Mouse (Mus musculus): ENCODE measurements around the gene Camk1. TPM values are rescaled to one million over a fixed set of nuclear protein-coding genes. Genes with fewer than 3 reads are reported as not detected.

The Camk1 gene
- polyA plus RNA-seq, 1 experiment from 2014 or later: 110 TPM

DNA sequence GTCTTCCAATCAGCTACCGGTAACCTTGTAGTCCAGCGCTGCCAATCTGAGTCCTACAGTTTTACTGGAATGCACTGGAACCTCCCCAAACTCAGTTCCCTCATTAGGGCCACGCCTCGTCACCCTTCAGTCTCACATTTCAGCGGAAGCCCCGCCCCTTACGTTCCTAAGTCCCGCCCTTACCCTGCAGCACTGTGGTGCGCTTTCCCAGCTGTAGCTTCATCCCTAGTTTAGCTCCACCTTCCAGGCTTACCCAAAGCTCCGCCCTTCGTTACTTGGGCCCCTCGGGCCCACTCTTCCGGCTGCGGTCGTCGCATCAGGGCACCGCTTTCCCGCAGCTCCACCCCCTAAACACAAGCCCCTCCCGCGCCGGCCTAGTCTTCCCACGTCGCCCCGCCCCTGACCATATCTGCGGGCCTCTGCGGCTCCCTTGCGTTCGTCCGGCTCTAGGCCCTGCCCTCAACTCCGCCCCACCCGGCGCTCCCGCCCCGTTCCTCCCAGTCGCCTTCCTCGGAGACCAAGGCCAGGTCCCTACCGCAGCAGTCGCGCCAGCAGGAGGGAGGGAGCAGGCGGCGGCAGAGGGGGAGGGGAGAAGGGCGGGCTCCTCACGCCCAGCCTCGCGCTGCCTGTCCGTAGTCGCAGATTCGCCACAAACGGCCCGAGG lies 37.3 kb downstream of the Camk1 start:
- H3K27me3 ChIP-seq: peaks cover 3% of the 10 kb centered on the region; the same call in 1 of the 2 replicates
- H3K9ac ChIP-seq: peak overlapping the region; percentile 98
- H3K4me3 ChIP-seq: peak overlapping the region; percentile 100
- H3K4me1 ChIP-seq (replicated peaks): peaks cover 33% of the 10 kb centered on the region
- peaks cover 15% of the 10 kb centered on the region for H3K36me3 ChIP-seq
- H3K27ac ChIP-seq: peak overlapping the region; percentile 99
- no peaks in the 10 kb centered on the region for H3K9me3 ChIP-seq (replicated peaks)
- under 1% methylated on average over 50 of the region's 50 CpGs for WGBS
- peak overlapping the region; percentile 97 for H3K4me2 ChIP-seq
- ATAC-seq (replicated peaks; ENCODE audit: insufficient number of reproducible peaks, insufficient read depth, low FRiP score, low read depth): peak; percentile 98

DNA sequence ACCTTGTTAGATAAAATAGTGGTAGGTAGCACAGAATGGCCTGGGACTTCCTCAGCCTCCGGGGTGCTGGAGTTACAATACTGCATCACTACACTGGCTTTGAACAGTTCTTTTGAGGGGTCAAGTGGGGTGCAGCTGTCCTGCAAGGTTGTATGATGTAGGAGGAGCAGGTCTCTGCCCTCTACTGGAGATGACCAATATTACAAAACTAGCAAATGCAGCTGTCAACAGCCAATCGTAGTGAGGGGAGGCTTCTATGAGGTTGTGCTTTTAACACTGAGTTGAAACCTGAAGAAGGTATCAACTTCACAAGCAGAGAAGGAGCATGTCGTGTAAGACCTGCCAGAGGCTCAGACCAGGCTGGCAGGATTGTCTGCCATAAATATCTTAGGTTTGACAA lies 41.5 kb downstream of the Camk1 start:
- no peak overlapping the region for H3K4me3 ChIP-seq
- no peak overlapping the region for H3K9ac ChIP-seq
- no peaks in the 10 kb centered on the region for H3K9me3 ChIP-seq (replicated peaks)
- WGBS: 20% methylated on average over 3 of the region's 3 CpGs
- no peak overlapping the region for H3K27ac ChIP-seq
- no peaks in the 10 kb centered on the region for H3K36me3 ChIP-seq
- no peak overlapping the region for H3K4me2 ChIP-seq
- H3K4me1 ChIP-seq (replicated peaks): 0 out of 2 replicates have a peak, but pooled peaks cover 9% of the 10 kb centered on the region
- no peak for ATAC-seq (replicated peaks; ENCODE audit: insufficient number of reproducible peaks, insufficient read depth, low FRiP score, low read depth)
- H3K27me3 ChIP-seq: peaks cover 3% of the 10 kb centered on the region; the same call in 1 of the 2 replicates

DNA sequence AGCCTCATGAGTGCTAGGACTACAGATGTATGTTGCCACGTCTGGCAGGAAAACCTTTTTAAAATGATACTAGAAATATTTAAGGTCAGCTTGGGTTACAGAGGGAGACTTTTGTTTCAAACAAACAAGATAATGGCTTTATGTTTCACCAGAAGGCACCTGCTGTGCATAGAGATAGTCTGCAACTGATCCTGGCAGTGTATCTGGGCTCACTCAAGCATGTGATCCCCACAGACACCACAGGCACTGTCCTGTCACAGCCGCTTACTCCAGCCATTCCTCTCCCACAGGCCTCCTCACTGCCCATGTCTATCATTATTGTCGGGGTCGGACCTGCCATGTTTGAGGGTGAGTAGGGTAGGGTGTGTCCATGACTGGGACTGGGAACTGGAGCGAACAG lies 42.4 kb downstream of the Camk1 start:
- Histone ChIP-seq H3K9ac (no peak overlapping the region), H3K4me1 (replicated peaks) (0 out of 2 replicates have a peak, but pooled peaks cover 9% of the 10 kb centered on the region), H3K27me3 (peaks cover 3% of the 10 kb centered on the region; the same call in 1 of the 2 replicates), H3K36me3 (no peaks in the 10 kb centered on the region), H3K4me3 (no peak overlapping the region), H3K4me2 (no peak overlapping the region), H3K27ac (no peak overlapping the region), H3K9me3 (replicated peaks) (no peaks in the 10 kb centered on the region)
- WGBS: 80% methylated on average over 5 of the region's 5 CpGs
- ATAC-seq (replicated peaks; ENCODE audit: insufficient number of reproducible peaks, insufficient read depth, low FRiP score, low read depth): no peak

- no peaks in the 10 kb centered on the region for H3K27me3 ChIP-seq
- no peak overlapping the region for H3K4me3 ChIP-seq
- H3K9ac ChIP-seq: no peak overlapping the region
- ATAC-seq (replicated peaks; ENCODE audit: insufficient number of reproducible peaks, insufficient read depth, low FRiP score, low read depth): no peak
- 54% methylated on average over 4 of the region's 4 CpGs for whole genome bisulfite sequencing
- H3K4me1 ChIP-seq (replicated peaks): no peaks in the 10 kb centered on the region
- H3K9me3 ChIP-seq (replicated peaks): no peaks in the 10 kb centered on the region
- no peak overlapping the region for H3K4me2 ChIP-seq
- H3K36me3 ChIP-seq: no peaks in the 10 kb centered on the region
- no peak overlapping the region for H3K27ac ChIP-seq
Measured at GRCm38 (mm10) chr6:113296639-113297038, 47.1 kb downstream of the Camk1 start.

DNA sequence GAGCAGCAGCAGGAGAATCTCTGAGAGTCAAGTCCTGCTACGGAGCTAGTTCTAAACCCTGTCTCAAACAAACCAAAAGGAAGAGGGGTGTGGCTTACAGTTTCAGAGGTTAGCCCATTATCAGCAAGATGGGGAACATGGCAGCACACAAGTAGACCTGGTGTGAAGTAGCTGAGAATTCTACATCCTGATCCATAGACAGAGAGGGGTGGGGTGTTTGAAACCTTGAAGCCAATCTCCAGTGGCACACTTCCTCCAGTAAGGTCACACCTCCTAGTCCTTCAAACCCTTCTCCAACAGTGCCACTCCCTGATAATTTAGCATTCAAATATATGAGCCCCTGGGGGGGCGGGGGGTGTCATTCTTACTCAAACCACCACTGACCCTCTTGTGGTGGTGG lies 47.7 kb downstream of the Camk1 start:
- H3K4me2 ChIP-seq: no peak overlapping the region
- H3K4me1 ChIP-seq (replicated peaks): no peaks in the 10 kb centered on the region
- no peak overlapping the region for H3K9ac ChIP-seq
- H3K4me3 ChIP-seq: no peak overlapping the region
- no peak for ATAC-seq (replicated peaks; ENCODE audit: insufficient number of reproducible peaks, insufficient read depth, low FRiP score, low read depth)
- 63% methylated on average over 2 of the region's 2 CpGs for WGBS
- H3K27me3 ChIP-seq: no peaks in the 10 kb centered on the region
- no peak overlapping the region for H3K27ac ChIP-seq
- H3K36me3 ChIP-seq: no peaks in the 10 kb centered on the region
- no peaks in the 10 kb centered on the region for H3K9me3 ChIP-seq (replicated peaks)

GRCm38 (mm10) chr6:113292938-113293337 lies 50.8 kb downstream of the Camk1 start:
- Histone ChIP-seq H3K27me3 (no peaks in the 10 kb centered on the region), H3K27ac (no peak overlapping the region), H3K9ac (no peak overlapping the region), H3K4me3 (no peak overlapping the region), H3K4me1 (replicated peaks) (no peaks in the 10 kb centered on the region), H3K36me3 (no peaks in the 10 kb centered on the region), H3K9me3 (replicated peaks) (no peaks in the 10 kb centered on the region), H3K4me2 (no peak overlapping the region)
- ATAC-seq (replicated peaks; ENCODE audit: insufficient number of reproducible peaks, insufficient read depth, low FRiP score, low read depth): no peak
- 52% methylated on average over 5 of the region's 5 CpGs for WGBS

DNA sequence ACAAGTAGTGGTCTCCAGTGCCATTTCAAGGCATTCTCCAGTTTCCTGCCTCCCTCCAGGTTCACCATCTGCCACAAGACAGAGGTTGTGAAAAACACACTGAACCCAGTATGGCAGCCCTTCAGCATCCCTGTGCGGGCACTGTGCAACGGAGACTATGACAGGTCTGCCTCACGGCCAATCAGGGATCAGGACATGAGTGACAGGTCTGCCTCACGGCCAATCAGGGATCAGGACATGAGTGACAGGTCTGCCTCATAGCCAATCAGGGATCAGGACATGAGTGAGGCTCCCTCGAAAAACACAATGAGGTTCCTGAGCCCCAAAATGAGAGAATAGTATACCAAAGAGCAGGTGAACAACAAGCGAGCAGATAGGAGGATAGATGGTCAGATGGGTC lies 53.4 kb downstream of the Camk1 start:
- no peak overlapping the region for H3K4me2 ChIP-seq
- no peaks in the 10 kb centered on the region for H3K36me3 ChIP-seq
- peaks cover 5% of the 10 kb centered on the region; the same call in 1 of the 2 replicates for H3K27me3 ChIP-seq
- H3K9ac ChIP-seq: no peak overlapping the region
- no peaks in the 10 kb centered on the region for H3K9me3 ChIP-seq (replicated peaks)
- no peak for ATAC-seq (replicated peaks; ENCODE audit: insufficient number of reproducible peaks, insufficient read depth, low FRiP score, low read depth)
- no peak overlapping the region for H3K4me3 ChIP-seq
- no peaks in the 10 kb centered on the region for H3K4me1 ChIP-seq (replicated peaks)
- no peak overlapping the region for H3K27ac ChIP-seq
- 63% methylated on average over 6 of the region's 6 CpGs for WGBS

DNA sequence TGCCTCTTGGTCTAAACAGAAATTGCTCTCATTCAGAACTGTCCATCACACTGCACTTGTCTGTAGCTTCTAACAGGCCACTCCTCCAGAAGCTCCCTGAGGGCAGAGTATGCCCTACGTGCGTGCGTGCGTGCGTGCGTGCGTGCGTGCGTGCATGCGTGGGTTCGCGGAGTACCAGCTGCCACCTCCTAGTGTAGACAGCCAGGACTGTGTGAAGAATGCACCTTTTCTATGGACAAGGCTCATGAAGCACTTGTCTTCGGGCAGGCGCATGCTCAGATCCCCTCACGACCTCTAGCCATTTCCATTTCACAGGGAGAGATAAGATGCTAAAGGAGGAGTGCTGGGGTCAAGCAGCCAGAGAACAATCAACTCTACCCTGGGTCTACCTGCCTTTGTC lies 54.4 kb downstream of the Camk1 start:
- no peak for ATAC-seq (replicated peaks; ENCODE audit: insufficient number of reproducible peaks, insufficient read depth, low FRiP score, low read depth)
- H3K27me3 ChIP-seq: peaks cover 14% of the 10 kb centered on the region
- no peaks in the 10 kb centered on the region for H3K4me1 ChIP-seq (replicated peaks)
- H3K4me3 ChIP-seq: no peak overlapping the region
- H3K27ac ChIP-seq: no peak overlapping the region
- WGBS: 85% methylated on average over 15 of the region's 15 CpGs
- H3K9ac ChIP-seq: no peak overlapping the region
- H3K36me3 ChIP-seq: no peaks in the 10 kb centered on the region
- no peak overlapping the region for H3K4me2 ChIP-seq
- H3K9me3 ChIP-seq (replicated peaks): no peaks in the 10 kb centered on the region

DNA sequence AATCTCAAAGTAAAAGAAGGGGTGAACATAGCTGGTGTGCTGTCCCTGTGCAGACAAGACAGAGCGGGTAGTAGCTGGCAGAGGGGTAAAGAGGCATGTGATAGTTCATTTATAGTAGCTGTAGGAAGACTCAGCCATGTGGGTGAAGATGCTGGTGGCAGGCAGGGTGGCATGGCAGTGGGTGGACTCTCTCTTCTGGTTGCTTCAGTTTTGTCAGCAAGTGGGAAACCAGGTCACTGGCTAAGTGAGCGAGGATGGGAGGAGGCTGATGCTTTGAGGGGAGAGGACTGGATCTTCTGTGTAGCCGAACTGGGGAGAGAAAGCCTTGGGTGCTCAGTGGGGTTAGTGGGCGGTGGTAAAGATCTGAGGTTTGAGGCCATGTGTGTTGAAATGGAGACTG lies 56.5 kb downstream of the Camk1 start:
- Histone ChIP-seq H3K4me1 (replicated peaks) (peaks cover 4% of the 10 kb centered on the region), H3K36me3 (no peaks in the 10 kb centered on the region), H3K27ac (no peak overlapping the region), H3K9me3 (replicated peaks) (no peaks in the 10 kb centered on the region), H3K4me2 (no peak overlapping the region), H3K4me3 (no peak overlapping the region), H3K9ac (no peak overlapping the region), H3K27me3 (peaks cover 35% of the 10 kb centered on the region)
- WGBS: 57% methylated on average over 4 of the region's 4 CpGs
- no peak for ATAC-seq (replicated peaks; ENCODE audit: insufficient number of reproducible peaks, insufficient read depth, low FRiP score, low read depth)

GRCm38 (mm10) chr6:113286316-113286715 lies 57.5 kb downstream of the Camk1 start:
- Histone ChIP-seq H3K4me3 (no peak overlapping the region), H3K9ac (no peak overlapping the region), H3K27me3 (peaks cover 43% of the 10 kb centered on the region), H3K4me2 (no peak overlapping the region), H3K9me3 (replicated peaks) (no peaks in the 10 kb centered on the region), H3K36me3 (no peaks in the 10 kb centered on the region), H3K4me1 (replicated peaks) (peaks cover 6% of the 10 kb centered on the region), H3K27ac (no peak overlapping the region)
- 58% methylated on average over 1 of the region's 1 CpGs for WGBS
- ATAC-seq (replicated peaks; ENCODE audit: insufficient number of reproducible peaks, insufficient read depth, low FRiP score, low read depth): no peak

DNA sequence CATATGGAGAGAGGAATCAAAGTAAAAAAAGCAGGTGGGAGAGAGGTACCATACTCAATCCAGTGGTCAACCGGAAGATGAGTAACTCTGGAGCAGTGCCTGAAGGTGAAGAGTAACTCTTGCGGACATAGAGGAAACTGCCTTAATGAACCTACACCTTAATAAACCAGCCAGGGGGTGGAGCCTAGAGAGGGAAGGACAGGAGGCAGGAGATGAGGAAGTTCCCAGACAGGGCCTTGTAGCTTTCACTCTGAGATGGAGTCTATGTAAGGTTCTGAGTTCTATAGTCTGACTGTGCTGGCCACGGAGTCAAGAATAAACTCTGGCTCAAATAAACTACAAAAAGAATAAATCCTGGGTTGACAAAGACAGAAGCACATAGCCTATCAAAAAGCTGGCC lies 58.9 kb downstream of the Camk1 start:
- H3K27me3 ChIP-seq: peaks cover 43% of the 10 kb centered on the region
- ATAC-seq (replicated peaks; ENCODE audit: insufficient number of reproducible peaks, insufficient read depth, low FRiP score, low read depth): no peak

More for the DNA sequence above, 58.9 kb downstream of the Camk1 start:
- WGBS: 70% methylated on average over 3 of the region's 3 CpGs
- Histone ChIP-seq H3K4me2 (no peak overlapping the region), H3K4me1 (replicated peaks) (peaks cover 6% of the 10 kb centered on the region), H3K27ac (no peak overlapping the region), H3K9me3 (replicated peaks) (no peaks in the 10 kb centered on the region), H3K4me3 (no peak overlapping the region), H3K36me3 (no peaks in the 10 kb centered on the region), H3K9ac (no peak overlapping the region)

Measured in heart, embryonic 15.5 days (tissue).